Mouse (Mus musculus) thymus, adult 2 months (tissue): Measurements from ENCODE around the gene Klhl7. TPM values are rescaled to one million over a fixed set of nuclear protein-coding genes. Genes with fewer than 3 reads are reported as not detected.

Experiments
- DNase-seq: peaks from one replicate; pipeline ENCODE4 v3.0.0; 2021
- H3K27ac ChIP-seq: fragments of 200-500 bp; 2 replicates; pipeline ENCODE4 v1.5.1; 2012; ENCODE audit warnings: low read length, control low read depth; ENCODE audit not compliant: control insufficient read depth, insufficient read depth
- H3K27me3 ChIP-seq: fragments of 200-500 bp; 2 replicates; pipeline ENCODE4 v1.6.1; 2012; ENCODE audit warnings: mild to moderate bottlenecking, low read length, moderate library complexity, mixed read lengths; ENCODE audit not compliant: control insufficient read depth, insufficient read depth
- H3K36me3 ChIP-seq: fragments of 200-500 bp; 2 replicates; pipeline ENCODE4 v1.6.1; 2012; ENCODE audit warnings: mild to moderate bottlenecking, low read length, moderate library complexity; ENCODE audit not compliant: control insufficient read depth, insufficient read depth
- H3K4me1 ChIP-seq: fragments of 200-500 bp; replicated peaks from 2 replicates; pipeline ENCODE4 v1.6.1; 2012; ENCODE audit warnings: low read length; ENCODE audit not compliant: control insufficient read depth, insufficient read depth
- H3K4me3 ChIP-seq: fragments of 200-500 bp; 2 replicates; pipeline ENCODE4 v1.5.1; 2012; ENCODE audit warnings: mild to moderate bottlenecking, low read length, control low read depth, moderate library complexity; ENCODE audit not compliant: control insufficient read depth, insufficient read depth
- CTCF ChIP-seq: fragments of 200-500 bp; IDR thresholded peaks from 2 replicates; pipeline ENCODE4 v1.5.1; 2012; ENCODE audit warnings: mild to moderate bottlenecking, control low read depth, low read length, moderate library complexity, borderline replicate concordance; ENCODE audit not compliant: control insufficient read depth, poor library complexity, insufficient read depth; ENCODE audit errors: extremely low read depth
- POLR2A ChIP-seq: fragments of 200-500 bp; IDR thresholded peaks from 2 replicates; pipeline ENCODE4 v1.6.1; 2012; ENCODE audit warnings: mild to moderate bottlenecking, low read length, control low read depth, moderate library complexity; ENCODE audit not compliant: control insufficient read depth, poor library complexity, insufficient read depth; ENCODE audit errors: extremely low read depth
- WGBS: fragments of 180-500 bp; shearing (Covaris S2); methylation state at CpG from one replicate; pipeline ENCODE4 v1.1.7; 2018; 5-methylcytosine and 5-hydroxymethylcytosine counted together
- polyA plus RNA-seq: library from polyadenylated mRNA; depleted of rRNA; stranded (reverse); fragments of >200 nt; gene quantifications from 2 replicates; pipeline ENCODE4 v1.2.3, GENCODE M21; 2012; rRNA removed

The Klhl7 gene
- polyA plus RNA-seq, 1 experiment = 2.7 TPM

GRCm38 (mm10) chr5:24208505-24208904 lies 108.1 kb downstream of the Klhl7 start:
- Histone ChIP-seq H3K27me3 (no peaks in the 10 kb centered on the region), H3K27ac (no peak overlapping the region), H3K36me3 (no peaks in the 10 kb centered on the region), H3K4me3 (no peak overlapping the region), H3K4me1 (no peaks in the 10 kb centered on the region)
- no peak for DNase-seq
- WGBS = 57% methylated on average over 5 of the region's 5 CpGs
- TF ChIP-seq POLR2A (no peak), CTCF (no peak)

Other genes starting within 250 kb of the Klhl7 start
- gene Fam126a, start 69.9 kb upstream of the Klhl7 start, polyA plus RNA-seq = 4.8 and 5.3 TPM in 2 replicates
- 6.0 and 7.1 TPM in 2 replicates for gene Nupl2, start 64.4 kb downstream of the Klhl7 start, polyA plus RNA-seq